8 mouse cellular contexts compared by ENCODE assay signal in the genomic region with DNA sequence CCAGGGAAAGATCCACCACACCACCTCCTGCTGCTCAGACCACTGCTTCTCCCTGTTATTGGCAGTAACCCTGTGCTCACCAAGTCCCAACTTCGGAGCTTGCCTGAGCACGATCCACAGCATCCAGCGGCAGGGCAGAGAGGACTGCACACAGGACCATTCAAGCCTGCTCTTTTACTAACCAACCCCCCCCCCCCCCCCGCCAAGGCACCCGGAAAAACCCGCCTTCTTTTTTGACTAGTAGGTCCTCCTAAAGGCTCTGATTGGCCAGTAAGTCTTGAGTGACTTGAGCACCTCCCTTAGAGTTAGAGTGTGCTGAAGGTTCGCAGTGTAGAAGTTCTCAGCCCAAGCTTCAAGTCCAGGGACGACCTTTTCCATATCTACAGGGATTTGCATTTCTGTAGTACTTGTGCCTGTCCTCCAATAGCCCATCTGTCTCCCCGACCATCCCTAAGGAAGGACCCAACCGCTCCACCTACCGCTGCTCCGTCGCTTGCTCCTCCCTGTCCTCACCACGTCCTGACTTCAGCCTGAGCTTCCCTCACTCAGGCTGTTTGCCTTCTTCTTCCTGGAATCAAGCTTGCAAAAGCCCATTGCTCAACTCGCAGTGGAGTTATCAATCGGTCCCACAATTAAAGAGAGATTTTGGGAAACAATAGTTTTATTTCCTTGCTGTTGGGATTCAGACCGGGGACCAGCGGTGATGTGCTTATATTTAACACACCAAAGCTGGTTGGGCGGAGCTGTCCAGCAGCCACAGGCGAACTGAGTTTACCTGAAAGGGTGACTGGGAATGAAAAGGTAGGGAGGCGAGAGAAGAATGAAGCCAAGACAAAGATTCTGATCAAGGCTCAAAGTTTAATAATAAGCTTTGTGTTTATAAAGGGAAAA. TPM values are rescaled to one million over a fixed set of nuclear protein-coding genes. Genes with fewer than 3 reads are reported as not detected.
DNase-seq lines count a peak whose midpoint lies in the region; ATAC-seq and TF ChIP-seq lines count a peak whose summit lies in the region.

No protein-coding gene starts in this region.

- H3K9ac ChIP-seq in kidney, embryonic 16.5 days (replicated peaks; ENCODE audit: low read length), result no peak overlapping the region
- H3K9ac ChIP-seq in stomach, postnatal 0 days (ENCODE audit: low read length), result peak overlapping the region; percentile 31

- no peaks in the 10 kb centered on the region for H3K4me1 ChIP-seq in kidney, embryonic 16.5 days (ENCODE audit: insufficient read depth, low read length)
- no peaks in the 10 kb centered on the region for H3K4me1 ChIP-seq in stomach, postnatal 0 days (replicated peaks; ENCODE audit: control insufficient read depth, insufficient read depth)

- DNase-seq in right cerebral cortex, postnatal 25 days, result peak; percentile 7
- no peak for DNase-seq in right cerebral cortex, postnatal 4 days
- peak; percentile 17 for DNase-seq in cerebellum, adult 9-11 months
- peak; percentile 15 to 38 for DNase-seq in heart, adult 9 months (ENCODE audit: low spot score in 2 of 2)
- peak; percentile 15 for DNase-seq in lung, postnatal 36 days
- DNase-seq in stomach, postnatal 0 days (ENCODE audit: low spot score), result peak; percentile 29
- no peak for DNase-seq in thymus, postnatal 0 days (ENCODE audit: low spot score)

- TF ChIP-seq EP300 in stomach, postnatal 0 days (optimal IDR thresholded peaks at IDR 0.05), result no peak

- WGBS in kidney, embryonic 16.5 days, result 2% methylated on average over 21 of the region's 21 CpGs
- WGBS in stomach, postnatal 0 days, result 4% methylated on average over 20 of the region's 21 CpGs

- no peaks in the 10 kb centered on the region for H3K27me3 ChIP-seq in kidney, embryonic 16.5 days (ENCODE audit: insufficient read depth, low read length)
- H3K27me3 ChIP-seq in stomach, postnatal 0 days (ENCODE audit: control insufficient read depth, insufficient read depth, low read length), result no peaks in the 10 kb centered on the region

- no peaks in the 10 kb centered on the region for H3K36me3 ChIP-seq in kidney, embryonic 16.5 days (ENCODE audit: insufficient read depth, low read length)
- no peaks in the 10 kb centered on the region for H3K36me3 ChIP-seq in stomach, postnatal 0 days (ENCODE audit: control insufficient read depth, insufficient read depth, low read length)

- H3K9me3 ChIP-seq in kidney, embryonic 16.5 days (ENCODE audit: low read length), result no peaks in the 10 kb centered on the region
- no peaks in the 10 kb centered on the region for H3K9me3 ChIP-seq in stomach, postnatal 0 days (ENCODE audit: control insufficient read depth, low read length)

- peak overlapping the region; percentile 44 for H3K4me3 ChIP-seq in kidney, embryonic 16.5 days (ENCODE audit: low read length)
- peak overlapping the region; percentile 44 for H3K4me3 ChIP-seq in stomach, postnatal 0 days (ENCODE audit: low read depth, low read length)

- H3K4me2 ChIP-seq in kidney, embryonic 16.5 days (replicated peaks; ENCODE audit: low read depth, low read length), result peak overlapping the region; percentile 65
- H3K4me2 ChIP-seq in stomach, postnatal 0 days (replicated peaks; ENCODE audit: low read depth), result peak overlapping the region; percentile 59

- ATAC-seq in kidney, embryonic 16.5 days (ENCODE audit: low FRiP score, low TSS enrichment), result peak; percentile 82
- peak; percentile 69; the same call in 1 of the 2 replicates for ATAC-seq in stomach, postnatal 0 days (ENCODE audit: low FRiP score, low TSS enrichment)

- no peak for TF ChIP-seq CTCF in stomach, postnatal 0 days (IDR thresholded peaks at IDR 0.05; ENCODE audit: low read depth)

- no peak overlapping the region for H3K27ac ChIP-seq in kidney, embryonic 16.5 days (ENCODE audit: low read length)
- H3K27ac ChIP-seq in stomach, postnatal 0 days (replicated peaks), result peak overlapping the region; percentile 53; the same call in 1 of the 2 replicates

RNA-seq across cellular contexts. Expression of gene Gm17332, which starts 12.9 kb away (rescaled TPM):
- polyA plus RNA-seq in kidney, embryonic 16.5 days (2015; fragmentation: Nextera tagmentation; extraction: Ambion mirVana), result not detected in 2 replicates
- polyA plus RNA-seq in stomach, postnatal 0 days (2015; fragmentation: Nextera tagmentation; extraction: Ambion mirVana), result not detected in 2 replicates
- not detected in 2 replicates for polyA plus RNA-seq in thymus, postnatal 0 days (2015; fragmentation: Nextera tagmentation; extraction: Ambion mirVana)

Comparison
In these comparisons a context has a peak if more than half of its experiments do, and no peak if none do; other contexts are left out.
1. DNase-seq: peak in right cerebral cortex, postnatal 25 days (single experiment), cerebellum, adult 9-11 months (single experiment), heart, adult 9 months (2 of 2), lung, postnatal 36 days (single experiment) and stomach, postnatal 0 days (single experiment); none in right cerebral cortex, postnatal 4 days (single experiment) and thymus, postnatal 0 days (single experiment).